Mouse (Mus musculus) small intestine, adult 2 months (tissue): ENCODE results near the gene Stat1. TPM values are rescaled to one million over a fixed set of nuclear protein-coding genes. Genes with fewer than 3 reads are reported as not detected.
A peak's percentile ranks its signal among the peaks of the same experiment; 100 is the strongest.

ENCODE experiments used
- H3K27ac ChIP-seq: fragments of 200-500 bp; 2 replicates; pipeline ENCODE4 v1.5.1; 2012; ENCODE audit warnings: low read depth, low read length, control low read depth, inconsistent platforms; ENCODE audit not compliant: insufficient read depth
- H3K27me3 ChIP-seq: fragments of 200-500 bp; 2 replicates; pipeline ENCODE4 v1.6.1; 2012; ENCODE audit warnings: mild to moderate bottlenecking, moderate library complexity, low read length, inconsistent platforms; ENCODE audit not compliant: control insufficient read depth, insufficient read depth
- H3K36me3 ChIP-seq: fragments of 200-500 bp; 2 replicates; pipeline ENCODE4 v1.6.1; 2012; ENCODE audit warnings: mild to moderate bottlenecking, low read length, control low read depth, inconsistent platforms; ENCODE audit not compliant: control insufficient read depth, insufficient read depth
- H3K4me1 ChIP-seq: fragments of 200-500 bp; 2 replicates; pipeline ENCODE4 v1.6.1; 2012; ENCODE audit warnings: low read length, inconsistent platforms, mixed read lengths; ENCODE audit not compliant: control insufficient read depth, insufficient read depth, insufficient read length
- H3K4me3 ChIP-seq: fragments of 200-500 bp; 2 replicates; pipeline ENCODE4 v1.5.1; 2012; ENCODE audit warnings: low read depth, mild to moderate bottlenecking, control low read depth, inconsistent platforms, low read length, moderate library complexity
- CTCF ChIP-seq: fragments of 200-500 bp; IDR thresholded peaks from 2 replicates; pipeline ENCODE4 v1.5.1; 2012; ENCODE audit warnings: low read depth, mild to moderate bottlenecking, control low read depth, inconsistent platforms, low read length, moderate library complexity, mixed read lengths; ENCODE audit not compliant: insufficient replicate concordance, insufficient read length; ENCODE audit errors: extremely low read depth
- POLR2A ChIP-seq: fragments of 200-500 bp; IDR thresholded peaks from 2 replicates; pipeline ENCODE4 v1.6.1; 2012; ENCODE audit warnings: low read depth, mild to moderate bottlenecking, control low read depth, inconsistent platforms, low read length, moderate library complexity
- WGBS: fragments of 180-500 bp; shearing (Covaris S2); methylation state at CpG from one replicate; pipeline ENCODE4 v1.1.7; 2018; 5-methylcytosine and 5-hydroxymethylcytosine counted together
- polyA plus RNA-seq: library from polyadenylated mRNA; depleted of rRNA; stranded (reverse); fragments of >200 nt; gene quantifications from 2 replicates; pipeline ENCODE4 v1.2.3, GENCODE M21; 2012

Stat1 gene
- polyA plus RNA-seq, 1 experiment, result 87.0 TPM

- H3K27me3 ChIP-seq, result no peaks in the 10 kb centered on the region
- TF ChIP-seq POLR2A (no peak), CTCF (no peak)
- H3K36me3 ChIP-seq, result peaks cover 83% of the 10 kb centered on the region
- 89% methylated on average over 8 of the region's 8 CpGs for WGBS
- no peak overlapping the region for H3K27ac ChIP-seq
- no peak overlapping the region for H3K4me3 ChIP-seq
- no peaks in the 10 kb centered on the region for H3K4me1 ChIP-seq
Observed at GRCm38 (mm10) chr1:52133254-52133653, 14.0 kb downstream of the Stat1 start.

DNA sequence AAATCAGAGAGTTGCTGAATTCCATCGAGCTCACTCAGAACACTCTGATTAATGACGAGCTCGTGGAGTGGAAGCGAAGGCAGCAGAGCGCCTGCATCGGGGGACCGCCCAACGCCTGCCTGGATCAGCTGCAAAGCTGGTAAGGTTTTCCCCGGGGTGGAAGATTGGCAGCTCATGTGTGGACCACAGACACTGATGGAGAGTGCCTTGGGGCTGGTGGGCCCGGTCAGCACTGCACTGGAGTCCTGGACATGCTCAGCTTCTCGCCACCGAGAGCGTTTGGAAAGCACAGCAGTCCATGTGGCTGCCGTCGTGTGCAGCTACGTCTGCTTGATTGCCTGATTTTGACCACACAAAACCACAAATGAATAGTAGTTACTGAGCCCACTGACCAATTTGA is 18.1 kb downstream of the Stat1 start:
- Histone ChIP-seq H3K4me3 (no peak overlapping the region), H3K27me3 (no peaks in the 10 kb centered on the region), H3K27ac (no peak overlapping the region), H3K36me3 (peaks cover 88% of the 10 kb centered on the region), H3K4me1 (peaks cover 3% of the 10 kb centered on the region; the same call in 1 of the 2 replicates)
- TF ChIP-seq CTCF (no peak), POLR2A (no peak)
- WGBS, result 90% methylated on average over 16 of the region's 16 CpGs

- peaks cover 90% of the 10 kb centered on the region for H3K36me3 ChIP-seq
- H3K27me3 ChIP-seq, result no peaks in the 10 kb centered on the region
- TF ChIP-seq POLR2A, result no peak
- no peak for TF ChIP-seq CTCF
- no peak overlapping the region for H3K4me3 ChIP-seq
- WGBS, result 93% methylated on average over 9 of the region's 9 CpGs
- peaks cover 7% of the 10 kb centered on the region for H3K4me1 ChIP-seq
- no peak overlapping the region for H3K27ac ChIP-seq
Observed at GRCm38 (mm10) chr1:52140534-52140933, 21.3 kb downstream of the Stat1 start.

DNA sequence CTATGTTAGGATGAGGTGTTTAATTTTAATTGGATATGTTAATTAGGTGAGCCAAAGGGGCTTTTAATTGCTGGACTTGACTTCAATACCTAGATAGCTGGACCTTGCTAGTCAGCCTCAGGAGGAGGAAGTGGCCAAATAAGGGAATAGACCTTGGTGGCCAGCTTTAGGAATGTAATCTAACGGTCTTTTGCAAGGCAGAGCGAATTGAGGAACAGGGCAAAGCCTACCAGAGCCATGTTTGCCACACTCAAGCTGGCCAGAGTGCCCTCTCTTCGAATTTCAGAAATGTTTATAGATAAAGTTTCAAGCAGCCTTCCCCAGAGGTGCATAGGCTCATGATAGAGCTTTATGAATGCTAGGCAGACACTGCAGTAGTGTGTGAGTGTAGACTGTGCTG is 22.2 kb downstream of the Stat1 start:
- TF ChIP-seq POLR2A, result no peak
- no peak for TF ChIP-seq CTCF
- Histone ChIP-seq H3K4me3 (no peak overlapping the region), H3K27ac (no peak overlapping the region), H3K4me1 (peaks cover 7% of the 10 kb centered on the region), H3K36me3 (peaks cover 88% of the 10 kb centered on the region), H3K27me3 (no peaks in the 10 kb centered on the region)
- 50% methylated on average over 3 of the region's 3 CpGs for WGBS

DNA sequence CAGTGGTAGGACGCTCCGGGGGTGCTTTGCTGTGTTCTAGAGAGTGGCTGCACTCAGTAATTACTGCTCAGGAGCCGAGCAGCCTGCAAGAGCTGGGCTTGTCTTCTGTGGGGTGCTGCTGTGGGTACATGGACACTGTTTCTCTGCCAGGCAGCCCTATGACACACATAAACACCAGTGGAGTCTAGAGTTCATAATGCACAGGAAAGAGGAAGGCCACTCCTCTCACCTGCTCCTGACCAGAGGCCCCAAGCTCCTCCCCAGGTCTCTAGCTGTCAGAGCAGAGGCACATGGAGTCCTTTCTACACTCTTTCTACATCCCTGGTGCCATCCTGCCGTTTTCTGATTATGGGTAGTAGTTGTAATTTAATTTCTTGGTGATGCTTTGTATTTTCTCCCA is 22.9 kb downstream of the Stat1 start:
- Histone ChIP-seq H3K36me3 (peaks cover 87% of the 10 kb centered on the region), H3K27me3 (no peaks in the 10 kb centered on the region), H3K4me3 (no peak overlapping the region), H3K4me1 (peaks cover 7% of the 10 kb centered on the region), H3K27ac (no peak overlapping the region)
- 32% methylated on average over 4 of the region's 4 CpGs for WGBS
- TF ChIP-seq POLR2A (no peak), CTCF (no peak)

DNA sequence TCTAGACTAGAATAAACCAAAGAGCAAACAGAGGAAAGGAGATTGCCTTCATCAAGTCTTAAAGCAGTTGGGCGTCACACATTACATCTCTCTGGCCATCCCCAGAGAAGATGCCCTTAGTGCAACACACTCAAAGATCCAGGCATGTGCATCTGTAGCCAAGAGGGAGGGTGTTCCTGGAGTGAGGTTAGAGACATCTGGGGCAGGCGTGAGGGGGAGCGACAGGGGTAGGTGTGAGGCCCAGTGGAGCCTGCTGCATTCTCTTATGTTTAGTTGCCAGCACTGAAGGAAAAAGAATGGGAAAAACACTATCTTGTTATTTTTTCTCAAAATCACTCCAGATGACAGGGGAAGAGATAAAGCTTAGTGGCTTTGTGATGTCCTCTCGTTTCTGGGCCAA is 24.0 kb downstream of the Stat1 start:
- Histone ChIP-seq H3K4me1 (peaks cover 7% of the 10 kb centered on the region), H3K4me3 (no peak overlapping the region), H3K27ac (0 out of 2 replicates have a peak overlapping the region, but pooled peaks have one; percentile 5), H3K27me3 (no peaks in the 10 kb centered on the region), H3K36me3 (peaks cover 87% of the 10 kb centered on the region)
- TF ChIP-seq POLR2A, result no peak
- TF ChIP-seq CTCF, result no peak
- WGBS, result 79% methylated on average over 4 of the region's 4 CpGs

DNA sequence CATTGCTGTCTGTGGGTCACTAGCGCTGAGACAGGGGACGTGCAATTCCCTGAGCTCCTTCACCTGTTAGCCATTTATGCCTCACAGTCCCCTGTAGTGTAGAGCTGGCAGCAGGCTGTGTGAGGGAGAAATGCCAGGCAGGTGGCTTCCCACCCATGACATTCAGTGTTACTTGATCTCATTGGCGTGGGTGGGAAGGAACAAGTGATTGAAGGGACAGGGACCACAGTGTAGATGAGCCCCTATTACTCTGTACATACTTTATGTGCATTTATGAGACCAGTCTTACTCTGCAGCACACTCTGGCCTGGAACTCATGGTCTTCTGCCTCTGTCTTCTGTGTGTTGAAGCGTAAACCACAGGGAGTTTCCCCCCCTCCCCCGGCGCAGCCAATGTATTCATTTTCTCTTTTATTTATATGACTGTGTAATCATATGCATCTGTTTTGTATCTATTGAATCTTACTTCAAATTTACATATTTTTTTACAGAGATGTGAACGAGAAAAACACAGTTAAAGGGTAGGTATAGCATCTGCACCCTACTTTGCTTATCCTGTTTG is 24.4 kb downstream of the Stat1 start:
- 90% methylated on average over 7 of the region's 7 CpGs for WGBS
- H3K36me3 ChIP-seq, result peaks cover 87% of the 10 kb centered on the region

GRCm38 (mm10) chr1:52144907-52145306 is 25.7 kb downstream of the Stat1 start:
- WGBS, result 57% methylated on average over 10 of the region's 10 CpGs
- Histone ChIP-seq H3K27ac (no peak overlapping the region), H3K4me3 (no peak overlapping the region), H3K27me3 (no peaks in the 10 kb centered on the region), H3K4me1 (peaks cover 7% of the 10 kb centered on the region), H3K36me3 (peaks cover 87% of the 10 kb centered on the region)
- no peak for TF ChIP-seq CTCF
- no peak for TF ChIP-seq POLR2A

More for the DNA sequence above, 24.4 kb downstream of the Stat1 start:
- Histone ChIP-seq H3K27ac (no peak overlapping the region), H3K4me3 (no peak overlapping the region), H3K27me3 (no peaks in the 10 kb centered on the region), H3K4me1 (peaks cover 7% of the 10 kb centered on the region)
- TF ChIP-seq POLR2A (no peak), CTCF (no peak)
